Mouse (Mus musculus) layer of hippocampus, adult 18-20 months (tissue): ENCODE data around the gene Kcnk13. TPM values are rescaled to one million over a fixed set of nuclear protein-coding genes. Genes with fewer than 3 reads are reported as not detected.

Experiments used
- DNase-seq, 2 experiments: peaks; one replicate each; pipeline ENCODE4 v3.0.0; 2022; ENCODE audit warnings: low spot score in 2 of 2
- total RNA-seq, 2 experiments: library from RNA; stranded (reverse); gene quantifications; 2 replicates each; pipeline ENCODE4 v1.2.3; 2021

The Kcnk13 gene
- total RNA-seq, 2 experiments from 2014 or later = 8.1 to 8.7 TPM

DNA sequence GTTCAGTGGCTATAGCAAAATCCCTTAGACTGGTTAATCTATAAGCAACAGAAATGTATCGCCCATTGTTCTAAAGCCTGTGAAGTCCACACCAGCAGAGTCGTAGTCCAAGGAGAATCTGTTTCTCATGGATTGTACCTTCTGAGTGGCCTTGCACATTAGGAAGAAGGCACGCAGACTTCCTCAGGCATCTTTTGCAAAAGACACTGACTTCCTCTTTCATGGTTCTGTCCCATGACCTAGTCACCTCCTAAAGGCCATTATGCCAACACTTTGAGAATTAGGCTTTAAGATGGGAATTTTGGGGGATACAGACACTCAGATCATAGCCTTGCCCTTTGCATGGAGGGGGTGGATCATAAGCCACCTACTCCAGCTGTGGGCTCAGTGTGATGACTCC lies 48.5 kb downstream of the Kcnk13 start:
- DNase-seq = no peak

DNA sequence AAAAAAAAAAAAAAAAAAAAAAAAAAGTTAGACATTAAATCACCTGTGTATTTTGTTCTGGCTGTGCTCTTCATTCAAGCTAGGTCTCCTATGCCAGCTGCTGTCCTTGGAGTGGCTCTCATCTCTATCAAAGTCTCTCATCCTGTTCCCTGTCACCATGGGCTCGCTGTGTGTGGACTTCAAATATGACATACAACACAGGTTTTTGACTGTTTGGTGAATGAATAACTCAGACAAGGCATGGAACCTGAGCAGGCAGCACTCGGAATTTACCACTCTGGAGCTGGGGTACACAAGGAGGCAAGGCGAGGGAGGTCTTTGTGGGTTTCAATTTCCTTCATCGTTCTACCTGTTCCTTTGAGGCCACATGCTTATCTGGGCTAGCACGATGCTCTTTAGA lies 50.8 kb downstream of the Kcnk13 start:
- no peak for DNase-seq

GRCm38 (mm10) chr12:100017709-100018108 lies 53.4 kb downstream of the Kcnk13 start:
- DNase-seq = peak in 1 of 2 experiments; percentile 42

DNA sequence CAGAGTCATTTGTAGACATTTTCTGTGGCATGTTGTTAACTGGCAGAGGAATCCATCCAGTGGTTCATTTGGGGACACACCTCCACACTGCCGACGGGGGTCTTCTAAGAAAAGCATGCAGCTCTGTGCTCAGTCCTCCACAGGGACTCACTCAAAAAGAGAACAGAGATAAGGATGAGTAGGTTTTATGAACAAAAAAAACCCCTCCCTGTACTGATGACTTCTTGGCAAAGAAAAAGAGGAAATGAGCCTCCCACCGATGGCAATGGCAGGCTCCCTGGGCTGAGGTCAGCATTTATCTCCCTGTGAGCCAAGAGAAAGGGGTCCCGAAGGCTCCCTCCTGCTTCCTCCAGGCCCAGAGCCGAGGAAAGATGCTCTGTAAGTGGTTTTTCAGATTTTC lies 58.2 kb downstream of the Kcnk13 start:
- DNase-seq = no peak

DNA sequence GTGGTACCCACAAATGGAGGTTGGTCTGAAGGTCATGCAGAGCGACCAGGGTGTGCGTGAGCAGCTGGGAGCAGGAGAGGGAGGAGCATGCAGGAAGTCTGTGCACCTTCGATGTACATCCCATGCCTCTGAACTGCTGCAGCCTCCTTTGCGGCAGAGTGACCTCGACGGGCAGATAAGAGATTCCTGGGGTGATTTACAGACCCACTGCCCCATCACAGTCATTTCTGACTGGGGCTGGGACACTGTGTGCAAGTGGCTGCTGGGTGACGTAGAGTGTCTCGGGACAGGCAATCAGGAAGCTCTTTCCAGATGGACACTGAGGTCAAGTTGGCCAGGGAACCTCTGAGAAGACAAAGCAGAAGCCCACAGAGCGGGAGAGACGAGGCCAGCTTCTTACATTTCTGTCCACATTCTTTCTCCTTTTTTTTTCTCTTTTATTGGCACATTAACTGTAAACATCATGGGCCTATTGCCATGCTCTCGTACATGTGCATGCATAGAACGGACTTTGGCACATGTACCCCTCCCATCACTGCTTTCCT lies 59.6 kb downstream of the Kcnk13 start:
- DNase-seq = no peak

- no peak for DNase-seq
Observed at GRCm38 (mm10) chr12:100025675-100026074, 61.4 kb downstream of the Kcnk13 start.

GRCm38 (mm10) chr12:100026715-100027245 lies 62.5 kb downstream of the Kcnk13 start:
- no peak for DNase-seq

- DNase-seq = no peak
Observed at GRCm38 (mm10) chr12:100027281-100027680, 63.0 kb downstream of the Kcnk13 start.

DNA sequence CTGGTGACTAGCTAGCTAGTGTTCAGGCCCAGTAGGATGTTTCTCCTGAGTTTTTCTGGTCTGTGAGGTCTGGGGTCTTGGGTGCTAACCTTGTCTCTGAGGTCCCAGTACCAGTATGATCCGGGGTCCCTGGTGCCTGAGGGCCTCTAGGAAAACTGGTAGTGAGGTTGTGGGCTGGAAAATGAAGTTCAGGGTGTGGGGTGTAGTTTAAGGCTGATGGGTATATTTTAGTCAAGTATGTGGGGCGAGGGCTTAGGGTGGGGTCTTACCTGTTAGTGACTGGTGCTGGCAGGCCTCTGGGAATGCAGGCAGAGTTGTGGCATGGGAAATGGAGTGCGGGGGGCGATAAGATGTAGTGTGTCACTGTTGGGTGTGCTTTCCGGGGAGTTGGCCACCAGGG lies 67.4 kb downstream of the Kcnk13 start:
- DNase-seq = no peak

GRCm38 (mm10) chr12:100032521-100032920 lies 68.2 kb downstream of the Kcnk13 start:
- no peak for DNase-seq

DNA sequence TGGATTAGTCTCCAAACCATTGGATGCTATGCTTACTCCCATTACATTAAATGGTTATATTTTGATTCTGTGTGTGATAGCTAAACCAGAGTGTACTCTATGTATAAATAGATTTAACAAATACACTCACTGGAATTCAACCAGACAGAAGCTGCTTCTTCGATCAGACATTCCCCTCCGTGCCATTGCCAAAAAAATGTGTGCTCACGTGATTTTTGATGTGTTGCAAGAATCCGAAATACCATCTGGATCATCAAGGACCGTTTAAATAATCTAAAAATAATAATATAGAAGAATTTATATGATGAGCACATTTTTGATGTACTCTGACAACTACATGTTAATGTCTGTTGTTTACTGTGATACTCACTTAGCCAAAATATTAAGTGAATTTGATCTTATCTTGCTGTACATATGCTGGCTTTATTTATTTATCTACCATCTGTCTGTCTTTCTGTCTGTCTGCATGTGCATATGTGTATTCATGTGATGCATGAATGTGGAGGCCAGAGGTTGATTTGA lies 74.5 kb downstream of the Kcnk13 start:
- peak; percentile 17 to 63 for DNase-seq

DNA sequence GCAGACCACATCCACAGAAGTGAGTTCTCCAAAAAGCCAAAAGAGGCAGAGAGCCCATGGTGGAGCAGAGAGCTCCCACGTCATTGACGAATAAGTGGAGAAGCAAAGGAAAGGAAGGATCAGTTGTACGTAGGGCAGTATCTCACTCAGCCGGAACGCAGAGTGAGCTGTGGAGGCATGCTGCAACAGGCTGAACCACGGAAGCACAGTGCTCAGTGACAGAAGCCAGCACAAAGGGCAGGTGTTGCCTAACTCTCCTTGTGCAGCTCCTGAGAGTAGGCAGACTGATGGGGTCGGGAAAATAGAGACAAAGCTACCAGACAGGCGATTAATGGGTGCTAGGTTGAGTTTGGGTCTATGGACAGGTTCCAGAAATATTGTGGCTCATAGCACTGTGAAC lies 77.8 kb downstream of the Kcnk13 start:
- DNase-seq = no peak

- peak in 1 of 2 experiments; percentile 35 for DNase-seq
Observed at GRCm38 (mm10) chr12:100044704-100045103, 80.4 kb downstream of the Kcnk13 start.

DNA sequence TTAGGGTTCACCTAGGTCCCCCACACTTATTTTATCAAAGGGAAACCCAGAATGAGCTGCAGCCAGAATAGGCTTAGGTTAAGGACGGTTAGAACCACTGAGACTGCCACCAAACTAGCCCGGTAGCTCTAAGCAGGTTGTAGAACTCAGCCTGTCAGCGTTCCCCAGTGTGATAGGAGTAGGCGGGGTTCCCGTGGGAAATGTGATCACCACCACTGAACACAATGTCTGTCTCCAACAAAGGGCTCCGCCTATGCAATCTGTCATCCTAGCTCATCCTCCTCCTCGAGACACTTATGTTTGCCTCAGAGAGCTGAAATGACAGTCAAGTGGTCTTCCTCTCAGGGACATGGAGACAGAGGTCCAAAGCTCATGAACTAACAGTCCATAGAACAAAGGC lies 86.3 kb downstream of the Kcnk13 start:
- DNase-seq = peak; percentile 31 to 66

DNA sequence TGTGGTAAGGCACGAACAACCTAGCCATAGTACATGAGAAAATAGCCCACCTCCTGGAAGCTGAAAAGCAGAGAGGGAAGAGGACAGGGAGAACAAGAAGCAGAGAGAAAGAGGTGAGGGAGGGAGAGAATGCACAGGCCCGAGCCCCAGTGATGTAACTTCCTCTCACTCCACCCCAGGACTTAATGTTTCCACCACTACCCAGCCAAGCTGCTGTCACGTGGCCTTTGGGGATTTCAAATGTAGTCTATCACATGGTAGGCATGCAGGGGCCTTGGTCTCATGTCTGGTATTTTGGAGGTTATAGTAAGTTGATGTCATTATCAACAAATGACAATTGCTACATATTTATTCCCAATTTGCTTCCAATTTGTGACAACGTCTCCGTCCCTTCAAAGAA lies 89.3 kb downstream of the Kcnk13 start:
- no peak for DNase-seq

DNA sequence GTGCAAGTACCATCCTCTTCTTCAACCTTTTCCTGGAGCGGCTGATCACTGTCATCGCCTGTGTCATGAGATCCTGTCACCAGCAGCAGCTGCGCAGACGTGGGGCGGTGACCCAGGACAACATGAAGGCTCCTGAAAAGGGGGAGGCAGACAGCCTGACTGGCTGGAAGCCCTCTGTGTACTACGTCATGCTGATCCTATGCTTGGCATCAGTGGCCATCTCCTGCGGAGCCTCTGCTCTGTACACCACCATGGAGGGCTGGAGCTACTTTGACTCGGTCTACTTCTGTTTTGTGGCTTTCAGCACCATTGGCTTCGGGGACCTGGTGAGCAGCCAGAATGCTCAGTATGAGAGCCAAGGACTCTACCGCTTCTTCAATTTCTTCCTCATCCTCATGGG lies 96.8 kb downstream of the Kcnk13 start:
- DNase-seq = no peak

DNA sequence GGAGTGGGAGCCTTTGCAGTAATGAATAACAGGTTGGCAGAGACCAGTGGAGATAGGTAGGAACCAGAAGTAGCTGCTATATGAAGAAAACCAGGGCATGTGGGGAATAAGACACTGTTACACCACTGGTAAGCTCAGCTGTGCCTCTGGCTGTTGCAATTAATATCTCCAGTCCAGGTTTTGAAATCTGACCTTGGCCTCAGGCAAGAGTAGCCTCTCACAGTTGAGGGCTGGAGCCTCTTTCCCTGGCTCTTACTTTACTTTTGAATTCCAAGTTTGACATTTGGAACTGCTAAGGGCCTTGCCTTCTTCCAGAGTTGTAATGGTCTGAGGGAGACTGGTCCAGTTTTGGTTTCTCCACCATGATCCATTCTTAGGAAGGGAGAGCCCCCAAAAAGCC lies 97.5 kb downstream of the Kcnk13 start:
- no peak for DNase-seq

DNA sequence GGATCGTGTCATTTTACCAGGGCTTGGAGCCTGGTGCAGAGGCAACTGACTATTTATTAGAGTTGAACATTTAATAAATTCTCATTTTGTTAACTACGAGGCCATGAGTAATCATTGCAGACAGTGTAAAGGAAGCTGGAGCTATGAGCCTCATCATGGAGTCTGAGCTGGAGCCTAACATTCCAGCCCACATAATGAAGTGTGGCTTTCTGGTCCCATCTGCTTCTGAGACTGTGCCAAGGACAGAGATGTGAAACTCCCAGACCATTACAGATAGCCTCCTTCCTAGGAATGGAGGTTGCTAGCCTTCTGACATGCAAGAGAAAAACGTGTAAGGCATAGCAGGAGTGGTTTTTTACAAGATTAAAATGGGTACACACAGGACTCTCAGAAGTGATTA lies 98.3 kb downstream of the Kcnk13 start:
- DNase-seq = no peak

- DNase-seq = peak in 1 of 2 experiments; percentile 48
Observed at GRCm38 (mm10) chr12:100065109-100065508, 100.8 kb downstream of the Kcnk13 start.

DNA sequence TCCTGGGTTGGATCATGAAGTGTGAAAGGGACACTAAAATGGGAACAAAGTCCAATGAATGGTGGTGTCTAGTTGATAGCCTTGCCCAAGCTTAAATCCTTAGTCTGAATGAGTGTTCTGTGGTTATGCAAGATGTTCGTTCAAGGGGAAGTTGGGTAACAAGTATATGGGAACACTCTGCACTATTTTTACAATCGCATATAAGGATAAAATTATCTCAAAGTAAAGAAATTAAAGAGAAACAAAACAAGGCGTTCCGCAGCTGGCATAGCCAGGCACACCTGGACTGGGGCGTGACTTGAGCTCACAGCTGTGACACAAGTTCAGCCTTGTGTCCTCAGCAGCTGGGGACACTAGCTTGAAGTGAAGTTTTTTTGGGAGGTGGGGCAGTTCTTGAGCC lies 103.2 kb downstream of the Kcnk13 start:
- no peak for DNase-seq

DNA sequence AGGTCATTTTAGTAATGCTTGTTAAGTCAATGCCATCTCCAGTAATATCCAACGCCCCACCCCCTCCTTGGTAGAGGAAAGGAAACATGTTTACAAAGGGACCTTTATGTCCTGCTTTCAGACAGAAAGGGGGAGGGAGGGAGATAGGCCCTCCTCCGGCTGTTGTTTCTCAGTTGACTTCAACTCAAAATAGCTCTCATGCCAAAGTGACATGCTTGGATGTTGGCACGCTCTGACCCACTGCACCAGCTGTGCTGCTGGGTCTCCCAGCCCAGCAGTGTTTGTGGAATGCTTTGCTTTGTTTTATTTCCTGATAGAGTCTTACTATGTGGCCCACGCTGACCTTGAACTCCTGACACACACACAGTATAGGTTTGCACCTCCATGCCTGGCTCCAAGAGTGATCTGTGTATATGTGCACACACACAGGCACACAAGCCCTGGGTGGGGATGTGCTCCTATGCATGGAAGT lies 108.9 kb downstream of the Kcnk13 start:
- DNase-seq = peak in 1 of 2 experiments; percentile 64

DNA sequence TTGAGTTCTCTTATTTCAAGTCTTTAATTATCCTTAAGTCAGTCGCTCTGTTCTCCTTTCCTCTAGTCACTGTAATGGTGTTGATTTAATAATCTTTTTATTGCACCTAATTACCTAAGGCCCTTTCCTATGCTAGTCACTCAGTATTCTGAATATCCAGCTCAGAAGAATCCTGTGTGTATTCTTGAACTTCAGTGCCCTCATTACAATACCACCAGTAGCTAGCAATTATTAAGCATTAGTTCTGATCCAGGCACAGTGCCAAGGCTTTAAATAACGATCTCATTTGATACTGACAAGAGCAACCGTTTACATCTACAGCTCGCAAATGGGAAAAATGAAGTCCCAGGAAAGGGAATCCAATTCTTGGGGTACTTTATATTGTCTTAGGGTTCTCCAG lies 111.4 kb downstream of the Kcnk13 start:
- DNase-seq = no peak

- DNase-seq = no peak
Observed at GRCm38 (mm10) chr12:100079636-100080286, 115.5 kb downstream of the Kcnk13 start.
